Mouse (Mus musculus) stomach, embryonic 14.5 days (tissue): Measurements from ENCODE around the gene Myh14. TPM values are rescaled to one million over a fixed set of nuclear protein-coding genes. Genes with fewer than 3 reads are reported as not detected.

Experiments used
- ATAC-seq: fragments of 200-750 bp; cut with Nextera tagmentation; 2 replicates; pipeline ENCODE4 v1.8.0; 2017; ENCODE audit warnings: low read depth, moderate TSS enrichment; ENCODE audit not compliant: insufficient number of reproducible peaks, insufficient read depth, low FRiP score
- H3K27ac ChIP-seq: fragments of 300-500 bp; sonication (generic); 2 replicates; pipeline ENCODE4 v1.5.1; 2014; ENCODE audit warnings: mild to moderate bottlenecking, low read length, moderate library complexity, mixed read lengths
- H3K27me3 ChIP-seq: fragments of 300-500 bp; sonication (generic); 2 replicates; pipeline ENCODE4 v1.6.1; 2014; ENCODE audit warnings: low read length, control low read depth, mixed read lengths; ENCODE audit not compliant: control insufficient read depth, insufficient read depth
- H3K36me3 ChIP-seq: fragments of 300-500 bp; sonication (generic); 2 replicates; pipeline ENCODE4 v1.6.1; 2014; ENCODE audit warnings: mild to moderate bottlenecking, control low read depth, low read length, moderate library complexity, mixed read lengths; ENCODE audit not compliant: control insufficient read depth, insufficient read depth
- H3K4me1 ChIP-seq: fragments of 300-500 bp; sonication (generic); 2 replicates; pipeline ENCODE4 v1.6.1; 2014; ENCODE audit warnings: low read length, control low read depth, mixed read lengths; ENCODE audit not compliant: control insufficient read depth, insufficient read depth
- H3K4me2 ChIP-seq: fragments of 300-500 bp; sonication (generic); replicated peaks from 2 replicates; pipeline ENCODE4 v1.6.1; 2014; ENCODE audit warnings: low read depth, low read length, control low read depth
- H3K4me3 ChIP-seq: fragments of 300-500 bp; sonication (generic); 2 replicates; pipeline ENCODE4 v1.5.1; 2014; ENCODE audit warnings: low read depth, low read length, control low read depth
- H3K9ac ChIP-seq: fragments of 300-500 bp; sonication (generic); replicated peaks from 2 replicates; pipeline ENCODE4 v1.6.1; 2014; ENCODE audit warnings: low read depth, mild to moderate bottlenecking, control low read depth, low read length, moderate library complexity, mixed read lengths
- H3K9me3 ChIP-seq: fragments of 300-500 bp; sonication (generic); 2 replicates; pipeline ENCODE4 v1.6.1; 2016; ENCODE audit warnings: low read depth, low read length, control low read depth; ENCODE audit not compliant: control insufficient read depth
- WGBS: fragments of 180-500 bp; shearing (Covaris S2); extraction: QIAGEN DNeasy Blood & Tissue Kit; methylation state at CpG from one replicate; pipeline ENCODE4 v1.1.7; 2014; 5-methylcytosine and 5-hydroxymethylcytosine counted together
- polyA plus RNA-seq: library from polyadenylated mRNA; unstranded; fragments of >200 nt; fragmentation: Nextera tagmentation; extraction: Ambion mirVana; gene quantifications from 2 replicates; pipeline ENCODE4 v1.2.1, GENCODE M21; 2014

The Myh14 gene
- polyA plus RNA-seq, 1 experiment from 2014 or later = 15.8 TPM

DNA sequence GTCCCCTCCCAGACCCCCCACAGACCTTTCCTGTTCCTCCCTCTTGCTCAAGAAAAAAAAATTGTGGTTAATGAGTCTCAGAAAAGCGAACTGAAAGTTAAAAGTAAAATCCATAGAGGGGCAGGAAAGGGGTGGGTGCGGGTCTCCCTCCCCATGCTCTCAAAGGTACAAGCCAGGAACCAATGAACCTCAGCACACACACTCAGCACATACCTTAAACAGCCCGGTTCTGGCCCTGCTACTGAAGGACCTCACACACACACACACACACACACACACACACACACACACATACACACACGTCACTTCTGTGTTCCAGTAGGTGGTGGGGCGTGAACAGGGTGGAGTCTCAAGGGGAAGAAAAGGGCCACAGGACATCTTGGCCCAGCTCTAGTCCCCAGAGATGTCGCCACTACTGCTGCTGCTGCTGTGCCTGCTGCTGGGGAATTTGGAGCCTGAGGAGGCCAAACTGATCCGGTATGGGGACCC is 98.4 kb downstream of the Myh14 start, which contains the start of gene Napsa:
Gene Napsa (plus strand): TSS at position 168 of the 489 bp plus-strand sequence.
- no peak within 1 kb of the TSS for H3K27ac ChIP-seq
- no peak within 1 kb of the TSS for H3K9ac ChIP-seq
- no peak within 1 kb of the TSS for H3K4me3 ChIP-seq
- ATAC-seq = no peak
- 50% methylated on average over 7 of the region's 7 CpGs for WGBS
- no peaks in the 10 kb centered on the region for H3K27me3 ChIP-seq
- H3K4me1 ChIP-seq = no peaks in the 10 kb centered on the region
- H3K36me3 ChIP-seq = no peaks in the 10 kb centered on the region
- no peak within 1 kb of the TSS for H3K4me2 ChIP-seq
- H3K9me3 ChIP-seq = no peaks in the 10 kb centered on the region

DNA sequence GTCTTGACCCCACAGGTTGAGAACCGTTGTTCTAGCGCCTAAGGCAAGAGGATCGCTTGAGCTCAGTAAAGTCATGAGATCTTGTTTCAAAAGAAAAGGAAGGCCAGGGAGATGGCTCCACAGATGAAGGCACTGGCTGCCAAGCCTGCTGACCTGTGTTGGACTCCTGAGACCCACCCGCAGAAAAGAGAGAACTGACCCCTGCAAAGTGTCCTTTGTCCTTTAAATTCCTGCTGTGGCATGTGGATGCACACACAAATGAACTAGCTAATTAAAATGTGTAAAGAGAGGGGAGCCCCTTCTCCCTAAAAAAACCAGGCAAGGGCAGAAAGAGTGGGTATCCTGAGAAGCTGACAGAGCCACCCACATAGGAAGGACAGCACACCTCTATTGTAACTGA is 98.8 kb downstream of the Myh14 start:
- no peak overlapping the region for H3K4me2 ChIP-seq
- 73% methylated on average over 4 of the region's 4 CpGs for WGBS
- H3K36me3 ChIP-seq = no peaks in the 10 kb centered on the region
- ATAC-seq = no peak
- no peaks in the 10 kb centered on the region for H3K4me1 ChIP-seq
- H3K9me3 ChIP-seq = no peaks in the 10 kb centered on the region
- H3K27ac ChIP-seq = no peak overlapping the region
- no peak overlapping the region for H3K9ac ChIP-seq
- H3K4me3 ChIP-seq = no peak overlapping the region
- no peaks in the 10 kb centered on the region for H3K27me3 ChIP-seq

DNA sequence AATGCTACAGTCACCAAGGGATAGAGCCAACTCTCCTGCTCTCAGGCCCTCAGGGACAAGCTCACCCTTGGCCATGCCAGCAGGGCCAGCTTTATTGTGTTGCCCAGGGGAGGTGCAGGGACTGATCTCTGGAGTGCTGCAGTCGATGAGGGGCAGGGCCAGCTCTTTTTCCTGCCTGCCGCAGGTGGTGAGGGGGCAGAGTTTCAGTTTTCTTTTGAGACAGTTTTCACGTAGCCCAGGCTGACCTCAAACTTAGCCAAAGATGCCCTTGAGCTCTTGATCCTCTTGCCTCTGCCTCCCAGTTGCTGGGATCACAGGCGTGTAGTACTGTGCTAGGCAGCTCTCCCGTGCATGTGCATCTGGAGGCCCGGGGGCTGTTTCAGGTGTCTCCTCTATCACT is 99.7 kb downstream of the Myh14 start:
- 78% methylated on average over 6 of the region's 6 CpGs for WGBS
- H3K4me2 ChIP-seq = no peak overlapping the region

DNA sequence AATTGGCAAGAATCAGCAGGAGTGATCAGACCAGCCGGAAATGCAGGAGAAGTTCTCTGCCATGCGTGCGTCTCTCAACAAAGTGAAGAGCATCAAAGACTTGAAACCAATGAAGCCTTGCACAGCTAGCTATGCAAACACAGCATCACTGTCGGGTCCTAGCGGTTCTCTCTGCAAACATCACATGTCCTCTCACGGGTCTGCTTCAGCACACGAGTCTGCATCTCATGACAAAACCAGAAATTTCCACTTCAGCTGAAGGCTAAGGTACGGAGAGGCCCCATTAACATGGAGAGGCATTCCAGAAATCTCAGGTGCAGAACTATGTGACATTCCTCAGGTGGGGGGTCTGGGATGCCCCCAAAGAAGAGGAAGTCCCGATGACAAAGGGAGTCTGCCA is 101.8 kb downstream of the Myh14 start:
- ATAC-seq = no peak
- H3K4me1 ChIP-seq = no peaks in the 10 kb centered on the region
- 59% methylated on average over 9 of the region's 9 CpGs for WGBS
- H3K4me3 ChIP-seq = no peak overlapping the region
- no peak overlapping the region for H3K4me2 ChIP-seq
- H3K9me3 ChIP-seq = no peaks in the 10 kb centered on the region
- no peaks in the 10 kb centered on the region for H3K36me3 ChIP-seq
- H3K9ac ChIP-seq = no peak overlapping the region
- no peaks in the 10 kb centered on the region for H3K27me3 ChIP-seq
- no peak overlapping the region for H3K27ac ChIP-seq

More for the DNA sequence above, 99.7 kb downstream of the Myh14 start:
- Histone ChIP-seq H3K9me3 (no peaks in the 10 kb centered on the region), H3K4me1 (no peaks in the 10 kb centered on the region), H3K4me3 (no peak overlapping the region), H3K27ac (no peak overlapping the region), H3K36me3 (no peaks in the 10 kb centered on the region), H3K9ac (no peak overlapping the region), H3K27me3 (no peaks in the 10 kb centered on the region)
- ATAC-seq = no peak

DNA sequence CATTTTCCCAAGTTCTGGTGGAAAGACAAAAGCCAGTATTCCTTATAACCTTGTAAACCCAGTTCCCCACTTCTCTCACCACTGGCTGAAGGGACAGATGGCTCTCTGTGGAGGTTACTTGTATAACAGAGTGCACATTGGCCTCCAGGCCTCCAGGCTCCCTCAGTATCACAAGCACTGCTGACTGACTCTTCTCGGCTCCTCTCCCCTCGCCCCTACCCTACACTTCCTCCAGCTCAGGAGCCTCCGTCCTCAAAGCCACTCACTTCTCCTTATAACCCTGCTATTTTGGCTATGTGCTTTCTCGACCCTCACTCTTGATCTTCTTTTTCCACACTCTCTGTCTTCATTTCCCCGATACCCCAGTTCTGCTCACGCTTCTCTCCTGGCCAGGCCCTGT is 105.2 kb downstream of the Myh14 start:
- WGBS = 66% methylated on average over 6 of the region's 6 CpGs
- Histone ChIP-seq H3K36me3 (no peaks in the 10 kb centered on the region), H3K4me3 (no peak overlapping the region), H3K4me2 (no peak overlapping the region), H3K9me3 (no peaks in the 10 kb centered on the region), H3K27me3 (no peaks in the 10 kb centered on the region), H3K9ac (no peak overlapping the region), H3K27ac (no peak overlapping the region), H3K4me1 (no peaks in the 10 kb centered on the region)
- no peak for ATAC-seq

DNA sequence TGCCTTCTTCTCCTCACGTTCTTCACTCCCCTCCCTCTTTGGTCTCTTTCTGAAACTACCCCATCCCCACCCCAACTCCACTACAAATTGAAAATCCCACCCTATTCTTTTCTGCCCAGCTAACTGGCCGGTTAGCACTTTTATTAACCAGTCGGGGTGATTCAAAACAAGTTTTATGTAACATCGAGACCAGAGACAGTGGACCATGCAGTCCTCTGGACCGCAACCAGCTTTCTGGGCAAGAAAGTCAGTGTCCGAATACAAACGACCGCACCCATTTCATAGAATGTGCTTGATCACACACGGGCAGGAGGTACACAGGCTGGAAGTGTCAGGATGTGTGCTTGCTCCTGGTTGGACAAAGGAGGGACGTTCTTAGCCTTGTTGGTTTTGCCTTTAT is 106.2 kb downstream of the Myh14 start:
- H3K27ac ChIP-seq = no peak overlapping the region
- no peaks in the 10 kb centered on the region for H3K9me3 ChIP-seq
- H3K4me1 ChIP-seq = no peaks in the 10 kb centered on the region
- H3K27me3 ChIP-seq = no peaks in the 10 kb centered on the region
- no peak overlapping the region for H3K4me2 ChIP-seq
- no peak for ATAC-seq
- WGBS = 84% methylated on average over 10 of the region's 10 CpGs
- no peaks in the 10 kb centered on the region for H3K36me3 ChIP-seq
- H3K9ac ChIP-seq = no peak overlapping the region
- no peak overlapping the region for H3K4me3 ChIP-seq

DNA sequence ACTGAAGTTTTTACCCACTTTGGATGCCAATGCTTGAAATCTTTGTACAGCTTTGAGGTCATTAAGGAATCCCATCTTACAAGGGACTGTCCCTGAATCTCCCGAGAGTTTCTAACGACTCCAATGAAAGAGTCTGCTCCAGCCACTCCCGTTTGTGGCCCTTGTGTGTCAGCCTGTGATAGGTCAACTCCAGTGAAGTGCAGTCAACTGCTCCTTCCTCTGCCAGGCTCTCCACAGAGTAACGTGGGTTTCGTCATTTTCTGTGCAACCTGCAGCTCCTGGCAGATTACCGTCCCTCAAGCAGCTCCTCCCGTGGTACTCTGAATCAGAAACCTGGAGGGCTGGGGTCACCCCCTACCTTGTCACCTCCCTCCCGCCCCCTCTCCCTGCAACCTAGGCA is 107.4 kb downstream of the Myh14 start:
- WGBS = 48% methylated on average over 8 of the region's 8 CpGs

DNA sequence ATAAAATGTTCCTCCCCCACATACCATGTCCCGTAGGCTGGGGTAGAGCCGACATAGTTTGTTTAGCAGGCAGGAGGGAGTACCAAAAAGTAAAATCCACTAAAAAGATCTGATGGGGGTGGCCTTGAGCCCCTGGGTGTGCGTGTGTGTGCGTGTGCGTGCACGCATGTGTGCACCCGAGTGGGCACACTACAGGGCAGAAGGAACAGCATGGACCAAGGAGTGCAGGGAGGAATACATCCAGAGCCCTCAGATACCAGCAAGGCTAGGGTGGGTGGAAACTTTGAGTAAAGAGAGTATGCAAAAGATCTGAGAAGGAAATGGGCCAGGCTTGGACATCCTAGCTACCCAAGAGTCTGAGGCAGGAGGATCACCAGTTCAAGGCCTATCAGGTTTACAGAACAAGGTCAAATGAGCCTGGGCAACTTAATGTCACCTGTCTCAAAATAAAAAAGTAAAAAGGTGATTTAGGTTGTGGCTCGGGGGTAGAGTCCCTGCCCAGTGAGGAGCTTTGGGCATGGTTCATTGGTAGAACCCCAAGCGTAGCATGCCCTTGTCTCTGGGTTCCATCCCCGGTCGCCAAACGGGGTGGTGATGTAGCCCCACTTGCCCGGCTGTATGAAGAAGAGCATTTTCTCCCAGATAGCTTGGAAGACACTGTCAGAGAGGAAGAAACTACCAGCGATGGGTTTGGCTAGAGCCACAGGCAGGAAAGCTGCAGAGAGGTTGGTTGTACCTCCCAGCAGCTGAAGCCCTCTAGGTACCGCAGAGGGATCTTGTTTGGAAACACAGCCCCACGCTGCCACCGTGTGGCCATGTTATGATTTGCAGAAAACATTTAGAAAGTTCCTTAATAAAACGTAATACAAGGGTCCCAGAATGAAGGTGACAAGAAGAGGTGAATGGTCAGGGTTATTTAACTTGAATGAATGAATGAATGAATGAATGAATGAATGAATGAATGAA is 109.9 kb downstream of the Myh14 start:
- no peaks in the 10 kb centered on the region for H3K27me3 ChIP-seq
- no peak overlapping the region for H3K4me3 ChIP-seq
- no peak overlapping the region for H3K4me2 ChIP-seq
- H3K4me1 ChIP-seq = no peaks in the 10 kb centered on the region
- WGBS = 52% methylated on average over 18 of the region's 18 CpGs
- no peak overlapping the region for H3K27ac ChIP-seq
- H3K9me3 ChIP-seq = no peaks in the 10 kb centered on the region
- no peak overlapping the region for H3K9ac ChIP-seq
- no peaks in the 10 kb centered on the region for H3K36me3 ChIP-seq
- ATAC-seq = no peak

More for the DNA sequence above, 107.4 kb downstream of the Myh14 start:
- no peak for ATAC-seq
- no peak overlapping the region for H3K4me3 ChIP-seq
- no peaks in the 10 kb centered on the region for H3K27me3 ChIP-seq
- H3K4me1 ChIP-seq = no peaks in the 10 kb centered on the region
- no peaks in the 10 kb centered on the region for H3K9me3 ChIP-seq
- no peak overlapping the region for H3K4me2 ChIP-seq
- H3K27ac ChIP-seq = no peak overlapping the region
- H3K36me3 ChIP-seq = no peaks in the 10 kb centered on the region
- no peak overlapping the region for H3K9ac ChIP-seq
